Mouse (Mus musculus): Measurements from ENCODE around the gene Relch. TPM values are rescaled to one million over a fixed set of nuclear protein-coding genes. Genes with fewer than 3 reads are reported as not detected.
A peak's percentile ranks its signal among the peaks of the same experiment; 100 is the strongest.

Relch gene
- total RNA-seq, 2 experiments from 2014 or later: 38.2 to 63.4 TPM

GRCm38 (mm10) chr1:105786731-105787357 is 123.2 kb downstream of the Relch start:
- ATAC-seq (replicated peaks; ENCODE audit: poor library complexity): peak; percentile 91

GRCm38 (mm10) chr1:105790103-105790502 is 126.4 kb downstream of the Relch start:
- peak; percentile 33; the same call in 1 of the 2 replicates for ATAC-seq (replicated peaks; ENCODE audit: poor library complexity)

- no peak for ATAC-seq (replicated peaks; ENCODE audit: poor library complexity)
Measured at GRCm38 (mm10) chr1:105794670-105795069, 131.0 kb downstream of the Relch start.

- ATAC-seq (replicated peaks; ENCODE audit: poor library complexity): no peak
Measured at GRCm38 (mm10) chr1:105795705-105796104, 132.0 kb downstream of the Relch start.

DNA sequence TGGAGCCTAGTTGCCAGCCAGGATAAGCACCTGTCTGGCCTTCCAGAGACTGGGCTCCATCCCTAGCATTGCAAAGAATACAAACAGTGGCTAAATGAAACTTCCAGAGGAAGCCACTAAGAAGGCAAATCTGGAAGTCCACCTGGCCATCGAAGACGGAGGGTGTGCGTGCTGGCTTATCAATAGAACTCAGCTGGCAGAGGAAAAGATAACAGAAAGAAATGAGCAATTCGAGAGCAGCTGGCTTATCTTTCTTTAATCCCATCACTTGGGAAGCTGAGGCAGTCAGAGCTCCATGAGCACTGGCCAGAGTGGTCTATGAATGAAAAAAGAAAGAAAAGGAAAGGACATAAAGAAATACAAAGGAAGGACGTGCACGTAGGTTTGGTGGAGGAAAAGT is 136.9 kb downstream of the Relch start:
- ATAC-seq (replicated peaks; ENCODE audit: poor library complexity): no peak

- ATAC-seq (replicated peaks; ENCODE audit: poor library complexity): peak; percentile 47
Measured at GRCm38 (mm10) chr1:105801252-105801651, 137.6 kb downstream of the Relch start.

DNA sequence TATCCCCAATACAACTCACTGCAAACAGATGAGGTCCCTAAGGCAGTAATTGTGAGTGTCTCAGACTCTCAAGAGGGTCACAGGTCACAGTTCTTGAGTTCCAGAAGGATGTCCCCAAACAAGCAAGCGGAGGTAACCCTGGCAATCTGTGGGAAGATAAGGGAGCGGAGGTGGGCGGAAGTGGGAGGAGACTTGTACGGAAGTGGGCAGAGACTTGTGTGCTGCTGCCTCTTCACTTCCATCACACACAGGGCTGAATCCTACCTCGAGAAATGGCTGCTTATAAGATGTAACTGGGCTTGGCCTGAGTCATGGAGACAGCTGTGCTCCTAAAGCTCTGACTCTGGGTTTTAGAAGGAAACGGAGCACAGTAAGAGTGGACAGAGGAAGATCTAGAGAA is 139.3 kb downstream of the Relch start:
- ATAC-seq (replicated peaks; ENCODE audit: poor library complexity): peak; percentile 73

GRCm38 (mm10) chr1:105804285-105804684 is 140.6 kb downstream of the Relch start:
- 0 out of 2 replicates have a peak, but pooled peaks have one; percentile 15 for ATAC-seq (replicated peaks; ENCODE audit: poor library complexity)

Other genes with a start within 250 kb of the Relch start
- gene Pign, start 184 bp upstream of the Relch start, total RNA-seq (2015): 28.5 and 32.8 TPM in 2 replicates
- 32.9 and 73.1 TPM in 2 replicates for gene Pign, start 184 bp upstream of the Relch start, total RNA-seq (2017)
- 0.22 and 0.64 TPM in 2 replicates for gene Tnfrsf11a, start 116.9 kb downstream of the Relch start, total RNA-seq (2015)
- gene Tnfrsf11a, start 116.9 kb downstream of the Relch start, total RNA-seq (2017): 0.98 TPM in 1 of 2 replicates, not detected in the other

Data from megakaryocyte progenitor cell, adult 5-6 weeks (primary cell).